Mouse (Mus musculus) forebrain, embryonic 15.5 days (tissue): Measurements from ENCODE around the gene Prmt7. TPM values are rescaled to one million over a fixed set of nuclear protein-coding genes. Genes with fewer than 3 reads are reported as not detected.

ENCODE experiments used
- ATAC-seq: fragments of 200-750 bp; cut with Nextera tagmentation; replicated peaks from 2 replicates; pipeline ENCODE4 v1.8.0; 2017; ENCODE audit warnings: mild to moderate bottlenecking, moderate TSS enrichment, moderate library complexity
- H3K27ac ChIP-seq: fragments of 300-500 bp; sonication (generic); replicated peaks from 2 replicates; pipeline ENCODE4 v1.5.1; 2015; ENCODE audit warnings: mild to moderate bottlenecking, inconsistent platforms
- H3K27me3 ChIP-seq: fragments of 300-500 bp; sonication (generic); 2 replicates; pipeline ENCODE4 v1.6.1; 2015; ENCODE audit warnings: inconsistent platforms
- H3K36me3 ChIP-seq: fragments of 300-500 bp; sonication (generic); 2 replicates; pipeline ENCODE4 v1.6.1; 2015; ENCODE audit warnings: mild to moderate bottlenecking, inconsistent platforms
- H3K4me1 ChIP-seq: fragments of 300-500 bp; sonication (generic); 2 replicates; pipeline ENCODE4 v1.6.1; 2015; ENCODE audit warnings: inconsistent platforms
- H3K4me2 ChIP-seq: fragments of 300-500 bp; sonication (generic); replicated peaks from 2 replicates; pipeline ENCODE4 v1.6.1; 2015; ENCODE audit warnings: mild to moderate bottlenecking, inconsistent platforms
- H3K4me3 ChIP-seq: fragments of 300-500 bp; sonication (generic); 2 replicates; pipeline ENCODE4 v1.5.1; 2015; ENCODE audit warnings: mild to moderate bottlenecking, inconsistent platforms
- H3K9ac ChIP-seq: fragments of 300-500 bp; sonication (generic); replicated peaks from 2 replicates; pipeline ENCODE4 v1.6.1; 2015; ENCODE audit warnings: mild to moderate bottlenecking, inconsistent platforms
- H3K9me3 ChIP-seq: fragments of 300-500 bp; sonication (generic); 2 replicates; pipeline ENCODE4 v1.6.1; 2016; ENCODE audit warnings: inconsistent platforms
- WGBS: fragments of 180-500 bp; shearing (Covaris S2); methylation state at CpG from one replicate; pipeline ENCODE4 v1.1.7; 2015; ENCODE audit warnings: mixed read lengths; 5-methylcytosine and 5-hydroxymethylcytosine counted together
- polyA plus RNA-seq: library from polyadenylated mRNA; unstranded; fragments of >200 nt; fragmentation: Nextera tagmentation; extraction: Ambion mirVana; gene quantifications from 2 replicates; pipeline ENCODE4 v1.2.1, GENCODE M21; 2015

The Prmt7 gene
- 50.5 and 52.9 TPM in 2 replicates for polyA plus RNA-seq

GRCm38 (mm10) chr8:106210821-106211345 lies at the start of gene Prmt7, which contains the start of gene Slc7a6os:
Prmt7 (plus strand) TSS chr8:106210936.
Slc7a6os (minus strand) TSS chr8:106210935.
- H3K4me2 ChIP-seq = peak within 1 kb of the TSS; percentile 53
- peak within 1 kb of the TSS; percentile 98 for H3K4me3 ChIP-seq
- under 1% methylated on average over 52 of the region's 52 CpGs for WGBS
- peak within 1 kb of the TSS; percentile 96 for H3K27ac ChIP-seq
- peak within 1 kb of the TSS; percentile 87 for H3K9ac ChIP-seq
- peaks cover 17% of the 10 kb centered on the region for H3K4me1 ChIP-seq
- peak; percentile 99 for ATAC-seq
- no peaks in the 10 kb centered on the region for H3K27me3 ChIP-seq
- H3K36me3 ChIP-seq = peaks cover 17% of the 10 kb centered on the region
- no peaks in the 10 kb centered on the region for H3K9me3 ChIP-seq

DNA sequence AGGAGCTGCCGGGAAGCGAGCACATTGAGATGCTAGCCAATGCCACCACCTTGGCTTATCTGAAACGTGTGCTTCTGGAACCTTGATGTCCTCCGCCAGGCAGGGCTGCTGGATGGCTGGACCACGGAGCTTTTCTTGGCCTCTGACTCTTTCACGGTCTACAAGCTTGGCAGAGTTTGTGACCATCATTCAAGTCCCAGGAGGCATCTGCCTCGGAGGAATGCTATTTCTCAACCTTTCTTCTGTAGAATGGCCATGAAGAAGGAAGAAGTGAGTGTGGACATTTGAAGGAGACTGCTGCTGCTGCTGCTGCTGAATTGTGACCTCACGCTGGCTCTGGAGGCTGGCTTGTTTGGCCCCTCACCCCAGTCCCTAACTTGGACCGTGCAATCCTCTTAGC lies 47.5 kb upstream of the Prmt7 start:
- H3K9ac ChIP-seq = no peak overlapping the region
- H3K27me3 ChIP-seq = no peaks in the 10 kb centered on the region
- H3K9me3 ChIP-seq = no peaks in the 10 kb centered on the region
- peaks cover 43% of the 10 kb centered on the region for H3K36me3 ChIP-seq
- no peak overlapping the region for H3K27ac ChIP-seq
- peaks cover 7% of the 10 kb centered on the region for H3K4me1 ChIP-seq
- H3K4me3 ChIP-seq = no peak overlapping the region
- ATAC-seq = no peak
- H3K4me2 ChIP-seq = no peak overlapping the region
- 90% methylated on average over 9 of the region's 9 CpGs for WGBS

DNA sequence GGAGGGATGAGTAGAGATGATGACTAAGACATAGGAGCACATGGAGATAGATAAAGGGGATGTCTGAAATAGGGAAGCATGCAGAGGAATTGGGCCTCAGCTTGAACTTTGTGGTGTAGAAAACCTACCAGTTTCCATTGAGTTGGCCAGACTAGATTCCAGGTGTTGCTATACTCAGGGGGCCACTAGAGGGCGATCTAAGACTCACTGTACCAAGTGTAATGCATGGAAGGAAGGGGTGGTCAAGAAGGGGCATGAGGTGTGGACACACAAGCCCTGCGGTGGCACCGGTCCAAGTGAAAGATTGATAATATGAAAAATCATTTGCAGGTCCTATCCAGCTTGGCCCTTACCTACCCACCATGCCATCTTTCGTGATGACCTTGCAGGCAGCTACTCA lies 45.3 kb upstream of the Prmt7 start:
- Histone ChIP-seq H3K9me3 (no peaks in the 10 kb centered on the region), H3K36me3 (peaks cover 37% of the 10 kb centered on the region), H3K4me1 (peaks cover 17% of the 10 kb centered on the region), H3K9ac (no peak overlapping the region), H3K27me3 (no peaks in the 10 kb centered on the region), H3K4me2 (no peak overlapping the region), H3K27ac (no peak overlapping the region), H3K4me3 (no peak overlapping the region)
- WGBS = 50% methylated on average over 4 of the region's 4 CpGs
- no peak for ATAC-seq

GRCm38 (mm10) chr8:106168356-106169016 lies 42.2 kb upstream of the Prmt7 start, which contains the start of gene Slc7a6:
Slc7a6 (plus strand) TSS chr8:106168857.
- Histone ChIP-seq H3K4me2 (peak within 1 kb of the TSS; percentile 95), H3K4me1 (peaks cover 18% of the 10 kb centered on the region), H3K27ac (peak within 1 kb of the TSS; percentile 95), H3K9ac (peak within 1 kb of the TSS; percentile 94), H3K27me3 (no peaks in the 10 kb centered on the region), H3K36me3 (peaks cover 13% of the 10 kb centered on the region), H3K9me3 (no peaks in the 10 kb centered on the region), H3K4me3 (peak within 1 kb of the TSS; percentile 97)
- 0% methylated on average over 59 of the region's 59 CpGs for WGBS
- ATAC-seq = peak; percentile 91

GRCm38 (mm10) chr8:106169017-106169933 lies 41.5 kb upstream of the Prmt7 start:
- 2% methylated on average over 54 of the region's 54 CpGs for WGBS
- 0 out of 2 replicates have a peak, but pooled peaks cover 5% of the 10 kb centered on the region for H3K36me3 ChIP-seq
- peak; percentile 81 for ATAC-seq

DNA sequence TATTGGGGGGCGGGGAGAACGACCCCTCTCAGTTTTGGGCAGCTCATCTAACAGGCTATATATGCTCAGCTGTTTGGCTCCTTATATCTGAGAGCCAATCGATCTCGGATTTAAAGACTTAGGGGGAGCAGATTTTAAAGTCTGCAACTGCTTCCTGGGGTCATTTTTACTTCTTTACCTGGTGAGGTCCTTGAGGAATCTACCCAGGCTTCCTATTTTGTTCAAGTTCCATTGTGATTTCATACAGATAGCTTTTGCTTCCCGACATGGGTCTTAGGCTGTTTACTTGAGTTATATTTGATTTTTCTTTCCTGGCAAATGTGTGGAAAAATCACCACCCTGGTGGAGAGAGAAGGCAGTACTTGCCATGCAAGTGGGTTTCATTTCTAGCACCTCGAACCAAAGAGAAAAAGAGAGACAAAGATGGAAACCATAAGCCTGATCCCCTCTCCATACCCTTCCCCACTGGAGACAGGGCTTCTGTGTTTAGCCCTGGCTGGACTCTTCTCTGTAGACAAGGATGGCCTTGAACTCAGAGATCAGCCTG lies 40.7 kb upstream of the Prmt7 start:
- WGBS = 31% methylated on average over 6 of the region's 6 CpGs
- ATAC-seq = no peak
- H3K9me3 ChIP-seq = no peaks in the 10 kb centered on the region

More at GRCm38 (mm10) chr8:106169017-106169933, 41.5 kb upstream of the Prmt7 start:
- peak overlapping the region; percentile 97 for H3K4me3 ChIP-seq
- H3K9me3 ChIP-seq = no peaks in the 10 kb centered on the region
- peaks cover 18% of the 10 kb centered on the region for H3K4me1 ChIP-seq
- H3K27ac ChIP-seq = peak overlapping the region; percentile 95
- peak overlapping the region; percentile 95 for H3K4me2 ChIP-seq
- peak overlapping the region; percentile 94 for H3K9ac ChIP-seq
- no peaks in the 10 kb centered on the region for H3K27me3 ChIP-seq

GRCm38 (mm10) chr8:106173566-106173965 lies 37.2 kb upstream of the Prmt7 start:
- Histone ChIP-seq H3K27ac (no peak overlapping the region), H3K9me3 (no peaks in the 10 kb centered on the region), H3K4me1 (peaks cover 21% of the 10 kb centered on the region), H3K36me3 (no peaks in the 10 kb centered on the region), H3K4me2 (no peak overlapping the region), H3K4me3 (no peak overlapping the region), H3K9ac (no peak overlapping the region), H3K27me3 (no peaks in the 10 kb centered on the region)
- no peak for ATAC-seq
- WGBS = 92% methylated on average over 3 of the region's 3 CpGs

More for the DNA sequence above, 40.7 kb upstream of the Prmt7 start:
- H3K36me3 ChIP-seq = 0 out of 2 replicates have a peak, but pooled peaks cover 2% of the 10 kb centered on the region
- H3K27ac ChIP-seq = peak overlapping the region; percentile 95; the same call in 1 of the 2 replicates
- peaks cover 18% of the 10 kb centered on the region for H3K4me1 ChIP-seq
- H3K4me2 ChIP-seq = peak overlapping the region; percentile 95
- peak overlapping the region; percentile 94 for H3K9ac ChIP-seq
- no peaks in the 10 kb centered on the region for H3K27me3 ChIP-seq
- peak overlapping the region; percentile 97 for H3K4me3 ChIP-seq

DNA sequence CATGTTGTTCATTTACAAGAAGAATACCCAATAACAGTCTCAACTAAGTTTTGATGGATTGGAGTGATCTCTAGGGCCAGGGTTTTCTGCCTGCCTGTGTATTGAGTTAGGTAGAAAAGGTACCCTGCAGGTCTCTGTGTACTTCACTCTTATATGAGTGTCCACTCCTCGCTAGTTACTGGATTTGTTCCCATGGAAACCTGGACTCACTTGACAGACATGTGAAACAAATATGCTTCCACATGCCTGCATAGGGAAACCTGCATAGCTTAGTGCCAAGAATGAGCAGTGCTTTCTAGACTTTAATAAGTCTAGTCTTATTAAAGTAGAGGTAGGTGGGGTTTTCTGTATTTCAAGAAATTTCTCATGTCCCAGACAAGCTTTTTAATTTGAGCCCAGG lies 33.8 kb upstream of the Prmt7 start:
- WGBS = 5% methylated on average over 1 of the region's 1 CpGs
- Histone ChIP-seq H3K4me3 (no peak overlapping the region), H3K27me3 (no peaks in the 10 kb centered on the region), H3K4me1 (peaks cover 11% of the 10 kb centered on the region), H3K9me3 (no peaks in the 10 kb centered on the region), H3K36me3 (no peaks in the 10 kb centered on the region; the same call in 1 of the 2 replicates), H3K4me2 (no peak overlapping the region), H3K9ac (no peak overlapping the region), H3K27ac (no peak overlapping the region)
- no peak for ATAC-seq

GRCm38 (mm10) chr8:106177594-106177993 lies 33.1 kb upstream of the Prmt7 start:
- Histone ChIP-seq H3K27ac (no peak overlapping the region), H3K36me3 (no peaks in the 10 kb centered on the region; the same call in 1 of the 2 replicates), H3K27me3 (no peaks in the 10 kb centered on the region), H3K9ac (no peak overlapping the region), H3K4me3 (no peak overlapping the region), H3K4me1 (peaks cover 11% of the 10 kb centered on the region), H3K4me2 (no peak overlapping the region), H3K9me3 (no peaks in the 10 kb centered on the region)
- ATAC-seq = no peak
- WGBS = 88% methylated on average over 1 of the region's 1 CpGs

DNA sequence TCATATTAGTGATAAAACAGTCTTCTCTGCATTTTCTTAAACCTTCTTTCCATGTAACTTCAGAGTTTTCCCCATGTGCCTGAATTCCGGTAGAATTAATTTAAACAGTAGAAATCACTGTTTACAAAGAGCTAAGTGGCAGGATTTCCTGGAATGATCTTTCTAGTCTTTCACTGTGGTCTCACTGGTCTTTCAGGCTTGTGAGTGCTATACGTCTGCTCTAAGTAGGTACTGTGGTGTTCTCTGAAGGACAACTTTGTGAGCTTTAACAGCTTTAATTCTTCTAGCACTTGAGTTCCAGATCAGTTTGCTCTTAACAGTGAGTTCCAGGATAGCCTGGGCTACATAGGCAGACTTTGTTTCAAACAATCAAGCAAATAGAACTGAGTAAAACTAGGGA lies 32.3 kb upstream of the Prmt7 start:
- Histone ChIP-seq H3K9me3 (no peaks in the 10 kb centered on the region), H3K4me1 (peaks cover 11% of the 10 kb centered on the region), H3K36me3 (no peaks in the 10 kb centered on the region; the same call in 1 of the 2 replicates), H3K4me3 (no peak overlapping the region), H3K4me2 (no peak overlapping the region), H3K9ac (no peak overlapping the region), H3K27me3 (no peaks in the 10 kb centered on the region), H3K27ac (no peak overlapping the region)
- 79% methylated on average over 2 of the region's 2 CpGs for WGBS
- ATAC-seq = no peak

- H3K36me3 ChIP-seq = peaks cover 18% of the 10 kb centered on the region
Measured at GRCm38 (mm10) chr8:106185628-106186270, 25.0 kb upstream of the Prmt7 start.

More at GRCm38 (mm10) chr8:106185628-106186270, 25.0 kb upstream of the Prmt7 start:
- no peaks in the 10 kb centered on the region for H3K4me1 ChIP-seq
- 75% methylated on average over 8 of the region's 8 CpGs for WGBS
- H3K27ac ChIP-seq = peak overlapping the region; percentile 9
- H3K27me3 ChIP-seq = no peaks in the 10 kb centered on the region
- H3K9me3 ChIP-seq = no peaks in the 10 kb centered on the region
- H3K9ac ChIP-seq = no peak overlapping the region
- ATAC-seq = peak; percentile 69; the same call in 1 of the 2 replicates
- H3K4me3 ChIP-seq = no peak overlapping the region
- no peak overlapping the region for H3K4me2 ChIP-seq
